Mouse (Mus musculus): Measurements from ENCODE around the gene Mafk. TPM values are rescaled to one million over a fixed set of nuclear protein-coding genes. Genes with fewer than 3 reads are reported as not detected.

Mafk gene
- polyA plus RNA-seq, 1 experiment from 2014 or later: 14.3 TPM

DNA sequence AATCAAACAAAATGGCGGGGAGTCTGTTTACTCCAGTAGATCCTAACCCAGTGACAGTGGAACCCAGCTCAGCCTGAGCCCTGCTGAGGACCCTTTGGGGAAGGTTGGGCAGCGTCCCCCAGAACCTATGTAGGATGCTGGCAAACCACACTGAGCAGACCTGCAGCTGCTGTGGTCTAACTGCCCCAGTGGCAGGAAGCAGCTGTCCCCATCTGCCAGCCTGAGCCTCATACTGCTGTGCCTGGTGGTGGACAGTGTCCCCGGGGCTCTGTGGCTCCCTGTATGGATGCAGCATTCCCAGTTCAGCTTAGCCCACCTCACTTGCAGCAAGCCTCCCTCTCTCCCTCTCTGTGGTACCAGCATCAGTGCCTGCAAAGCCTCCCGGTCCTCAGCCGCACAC lies 14.3 kb upstream of the Mafk start:
- Histone ChIP-seq H3K9me3 (replicated peaks) (no peaks in the 10 kb centered on the region), H3K4me3 (no peak overlapping the region), H3K9ac (no peak overlapping the region), H3K27me3 (no peaks in the 10 kb centered on the region), H3K36me3 (ENCODE audit: poor library complexity, severe bottlenecking) (peaks cover 22% of the 10 kb centered on the region), H3K27ac (no peak overlapping the region), H3K4me2 (no peak overlapping the region), H3K4me1 (peaks cover 13% of the 10 kb centered on the region)
- 84% methylated on average over 5 of the region's 5 CpGs for WGBS
- no peak for ATAC-seq

DNA sequence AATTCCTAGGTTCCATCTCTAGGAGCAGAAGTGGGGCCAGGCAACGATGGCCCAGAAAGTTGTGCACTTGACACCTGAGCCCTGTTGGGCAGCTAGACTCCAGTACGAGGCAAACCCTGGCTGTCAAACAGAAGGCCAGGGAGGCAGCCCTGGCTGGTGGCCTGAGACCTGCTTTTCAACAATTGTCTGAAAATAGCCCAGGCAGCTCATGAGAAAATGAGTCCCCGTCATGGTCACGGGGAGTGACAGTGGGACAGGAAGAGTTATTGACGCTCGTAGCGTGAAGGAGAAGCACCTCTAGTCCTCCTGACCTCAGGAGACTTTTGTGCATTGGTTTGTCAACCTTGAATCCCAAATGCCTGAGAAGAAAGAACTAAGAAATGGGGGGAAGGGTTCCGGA lies 9.9 kb upstream of the Mafk start:
- Histone ChIP-seq H3K27ac (no peak overlapping the region), H3K9ac (no peak overlapping the region), H3K4me2 (no peak overlapping the region), H3K27me3 (peaks cover 6% of the 10 kb centered on the region; the same call in 1 of the 2 replicates), H3K36me3 (ENCODE audit: poor library complexity, severe bottlenecking) (no peaks in the 10 kb centered on the region), H3K9me3 (replicated peaks) (no peaks in the 10 kb centered on the region), H3K4me1 (no peaks in the 10 kb centered on the region), H3K4me3 (no peak overlapping the region)
- no peak for ATAC-seq
- WGBS: 83% methylated on average over 8 of the region's 8 CpGs

- Histone ChIP-seq H3K27me3 (peaks cover 7% of the 10 kb centered on the region; the same call in 1 of the 2 replicates), H3K9ac (no peak overlapping the region), H3K4me2 (no peak overlapping the region), H3K27ac (no peak overlapping the region), H3K4me3 (no peak overlapping the region), H3K4me1 (peaks cover 23% of the 10 kb centered on the region), H3K9me3 (replicated peaks) (no peaks in the 10 kb centered on the region), H3K36me3 (ENCODE audit: poor library complexity, severe bottlenecking) (no peaks in the 10 kb centered on the region)
- 55% methylated on average over 4 of the region's 4 CpGs for WGBS
- ATAC-seq: no peak
These were observed 1.8 kb upstream of the Mafk start for GRCm38 (mm10) chr5:139789466-139789865.

- Histone ChIP-seq H3K27ac (no peak overlapping the region), H3K4me2 (peak overlapping the region; percentile 95), H3K4me1 (peaks cover 43% of the 10 kb centered on the region), H3K9ac (peak overlapping the region; percentile 78), H3K9me3 (replicated peaks) (no peaks in the 10 kb centered on the region), H3K27me3 (0 out of 2 replicates have a peak, but pooled peaks cover 7% of the 10 kb centered on the region), H3K36me3 (ENCODE audit: poor library complexity, severe bottlenecking) (no peaks in the 10 kb centered on the region), H3K4me3 (peak overlapping the region; percentile 72)
- 21% methylated on average over 11 of the region's 11 CpGs for WGBS
- no peak for ATAC-seq
These were observed 954 bp downstream of the Mafk start for GRCm38 (mm10) chr5:139792159-139792775.

DNA sequence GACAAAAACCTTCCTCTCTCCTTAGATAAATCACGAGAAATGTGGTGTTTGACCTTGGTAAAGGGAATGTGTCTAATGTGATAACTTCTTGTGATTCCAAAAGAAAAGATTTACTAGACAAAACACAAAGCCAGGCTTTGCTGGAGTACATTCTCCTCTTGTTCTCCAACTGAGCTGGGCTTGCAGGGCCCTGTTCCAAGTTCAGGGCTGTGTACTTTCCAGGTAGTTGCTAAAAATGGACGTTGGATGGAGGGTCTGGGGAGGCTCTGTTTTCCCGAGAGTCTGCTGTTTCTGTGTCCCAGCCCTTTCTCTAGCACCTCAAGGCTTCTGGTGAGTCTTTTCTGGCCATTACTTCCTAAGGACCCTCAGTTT lies 1.6 kb downstream of the Mafk start:
- H3K4me3 ChIP-seq: peak overlapping the region; percentile 72; the same call in 1 of the 2 replicates

GRCm38 (mm10) chr5:139793338-139794089 lies 2.2 kb downstream of the Mafk start:
- Histone ChIP-seq H3K4me1 (peaks cover 56% of the 10 kb centered on the region), H3K27ac (no peak overlapping the region), H3K4me3 (no peak overlapping the region), H3K4me2 (peak overlapping the region; percentile 95), H3K36me3 (ENCODE audit: poor library complexity, severe bottlenecking) (no peaks in the 10 kb centered on the region), H3K27me3 (0 out of 2 replicates have a peak, but pooled peaks cover 7% of the 10 kb centered on the region), H3K9me3 (replicated peaks) (no peaks in the 10 kb centered on the region), H3K9ac (no peak overlapping the region; the same call in 1 of the 2 replicates)
- ATAC-seq: no peak
- 80% methylated on average over 11 of the region's 11 CpGs for WGBS

More for the DNA sequence above, 1.6 kb downstream of the Mafk start:
- H3K9me3 ChIP-seq (replicated peaks): no peaks in the 10 kb centered on the region
- H3K27ac ChIP-seq: no peak overlapping the region
- H3K4me1 ChIP-seq: peaks cover 50% of the 10 kb centered on the region
- WGBS: 78% methylated on average over 3 of the region's 3 CpGs
- H3K4me2 ChIP-seq: peak overlapping the region; percentile 95
- no peak for ATAC-seq
- H3K9ac ChIP-seq: no peak overlapping the region; the same call in 1 of the 2 replicates
- H3K36me3 ChIP-seq (ENCODE audit: poor library complexity, severe bottlenecking): no peaks in the 10 kb centered on the region
- H3K27me3 ChIP-seq: 0 out of 2 replicates have a peak, but pooled peaks cover 7% of the 10 kb centered on the region

DNA sequence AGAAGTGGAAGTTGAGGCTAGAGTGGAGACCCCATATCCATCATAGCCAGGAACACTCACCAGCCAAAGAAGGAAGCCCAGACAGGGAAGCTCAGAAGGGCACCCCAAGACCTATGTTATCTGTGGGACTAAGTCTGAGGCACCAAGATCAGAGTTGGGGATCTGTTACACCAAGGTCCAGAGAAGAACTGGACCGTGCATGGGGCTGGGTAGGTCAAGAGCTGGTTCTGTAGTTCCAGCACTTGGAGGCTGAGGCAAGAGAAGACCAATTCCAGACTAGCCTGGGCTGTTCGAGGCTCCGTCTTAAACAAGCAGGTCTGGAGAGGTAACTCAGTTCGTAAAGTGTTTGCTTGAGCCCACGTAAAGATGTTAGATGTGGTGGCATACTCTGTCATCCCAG lies 2.8 kb downstream of the Mafk start:
- H3K4me1 ChIP-seq: peaks cover 62% of the 10 kb centered on the region
- no peaks in the 10 kb centered on the region for H3K9me3 ChIP-seq (replicated peaks)
- no peak overlapping the region for H3K4me2 ChIP-seq
- no peak overlapping the region for H3K4me3 ChIP-seq
- whole genome bisulfite sequencing: 94% methylated on average over 5 of the region's 5 CpGs
- no peak overlapping the region for H3K9ac ChIP-seq
- 0 out of 2 replicates have a peak, but pooled peaks cover 7% of the 10 kb centered on the region for H3K27me3 ChIP-seq
- ATAC-seq: no peak
- H3K36me3 ChIP-seq (ENCODE audit: poor library complexity, severe bottlenecking): no peaks in the 10 kb centered on the region
- H3K27ac ChIP-seq: no peak overlapping the region

- no peak for ATAC-seq
- Histone ChIP-seq H3K4me2 (no peak overlapping the region), H3K27me3 (0 out of 2 replicates have a peak, but pooled peaks cover 4% of the 10 kb centered on the region), H3K27ac (no peak overlapping the region), H3K9me3 (replicated peaks) (no peaks in the 10 kb centered on the region), H3K4me1 (peaks cover 66% of the 10 kb centered on the region), H3K36me3 (ENCODE audit: poor library complexity, severe bottlenecking) (peaks cover 6% of the 10 kb centered on the region), H3K9ac (no peak overlapping the region), H3K4me3 (no peak overlapping the region)
- 77% methylated on average over 10 of the region's 10 CpGs for WGBS
These were observed 3.6 kb downstream of the Mafk start for GRCm38 (mm10) chr5:139794938-139795337.

DNA sequence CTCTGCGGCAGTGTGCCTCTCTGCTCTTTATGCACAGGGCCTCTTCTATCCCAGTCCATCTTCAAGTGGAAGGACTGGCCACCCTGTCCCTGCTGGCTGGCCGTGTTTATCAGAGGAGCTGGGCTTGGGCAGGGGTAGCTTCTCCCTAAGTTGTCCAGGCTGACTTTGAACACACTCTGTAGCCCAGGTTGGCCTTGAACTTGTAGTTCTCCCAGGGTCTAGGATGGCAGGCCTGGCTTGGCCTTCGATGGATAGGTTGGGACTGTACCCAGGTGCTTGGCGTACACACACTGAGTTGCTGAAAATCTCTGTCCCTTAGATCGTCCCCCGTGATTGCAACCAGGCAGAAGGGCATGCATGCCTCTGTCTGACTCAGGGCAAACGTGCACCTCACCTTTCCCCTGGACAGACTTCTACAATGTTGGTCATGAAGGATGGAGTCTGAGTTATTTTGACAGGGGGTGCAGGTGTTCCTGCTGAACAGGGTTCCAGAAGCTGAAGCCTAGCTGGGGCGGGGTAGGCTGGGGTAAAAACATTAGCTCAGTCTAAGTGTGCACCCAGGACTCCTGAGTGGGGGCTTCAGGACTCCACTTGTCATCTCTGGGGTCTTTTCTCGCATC lies 4.8 kb downstream of the Mafk start:
- H3K36me3 ChIP-seq (ENCODE audit: poor library complexity, severe bottlenecking): peaks cover 17% of the 10 kb centered on the region
- H3K4me3 ChIP-seq: no peak overlapping the region
- 0 out of 2 replicates have a peak overlapping the region, but pooled peaks have one; percentile 6 for H3K9ac ChIP-seq
- H3K4me2 ChIP-seq: no peak overlapping the region
- peak overlapping the region; percentile 5; the same call in 1 of the 2 replicates for H3K27ac ChIP-seq
- H3K27me3 ChIP-seq: 0 out of 2 replicates have a peak, but pooled peaks cover 4% of the 10 kb centered on the region
- H3K4me1 ChIP-seq: peaks cover 66% of the 10 kb centered on the region
- no peak for ATAC-seq
- 77% methylated on average over 9 of the region's 9 CpGs for WGBS
- H3K9me3 ChIP-seq (replicated peaks): no peaks in the 10 kb centered on the region

DNA sequence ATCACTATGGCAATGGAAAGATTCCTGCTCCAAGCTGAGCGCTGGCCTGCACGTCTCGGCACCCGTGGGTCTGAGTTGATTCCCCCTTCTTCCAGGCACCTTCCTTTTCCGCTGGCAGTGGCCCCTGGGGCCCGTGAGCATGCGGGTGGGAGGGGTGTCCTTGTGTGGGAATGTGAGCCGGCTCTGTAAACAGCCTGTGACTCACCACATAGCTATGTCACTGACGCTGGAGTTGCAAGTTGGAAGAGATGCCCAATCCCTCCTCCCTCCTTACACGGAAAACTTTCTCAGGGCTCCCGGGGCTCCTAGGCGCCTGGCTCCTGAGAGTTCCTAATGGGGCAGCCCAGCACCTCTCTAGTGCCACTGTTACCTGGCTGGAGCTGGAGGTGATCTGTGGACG lies 5.6 kb downstream of the Mafk start:
- H3K4me2 ChIP-seq: peak overlapping the region; percentile 68
- 0 out of 2 replicates have a peak, but pooled peaks cover 4% of the 10 kb centered on the region for H3K27me3 ChIP-seq
- no peaks in the 10 kb centered on the region for H3K9me3 ChIP-seq (replicated peaks)
- peaks cover 21% of the 10 kb centered on the region for H3K36me3 ChIP-seq (ENCODE audit: poor library complexity, severe bottlenecking)
- peaks cover 64% of the 10 kb centered on the region for H3K4me1 ChIP-seq
- H3K9ac ChIP-seq: peak overlapping the region; percentile 65
- H3K4me3 ChIP-seq: 0 out of 2 replicates have a peak overlapping the region, but pooled peaks have one; percentile 37
- peak overlapping the region; percentile 95 for H3K27ac ChIP-seq
- peak; percentile 25 for ATAC-seq
- WGBS: 16% methylated on average over 13 of the region's 13 CpGs

GRCm38 (mm10) chr5:139797473-139798167 lies 6.3 kb downstream of the Mafk start:
- ATAC-seq: peak; percentile 89
- WGBS: 22% methylated on average over 11 of the region's 11 CpGs
- H3K9me3 ChIP-seq (replicated peaks): no peaks in the 10 kb centered on the region

More at GRCm38 (mm10) chr5:139797473-139798167, 6.3 kb downstream of the Mafk start:
- Histone ChIP-seq H3K4me3 (peak overlapping the region; percentile 37), H3K4me1 (peaks cover 57% of the 10 kb centered on the region), H3K27me3 (0 out of 2 replicates have a peak, but pooled peaks cover 2% of the 10 kb centered on the region), H3K9ac (peak overlapping the region; percentile 65), H3K36me3 (ENCODE audit: poor library complexity, severe bottlenecking) (peaks cover 21% of the 10 kb centered on the region), H3K27ac (peak overlapping the region; percentile 95), H3K4me2 (peak overlapping the region; percentile 68)

Data from forebrain, embryonic 13.5 days (tissue).